Mouse (Mus musculus): Measurements from ENCODE around the gene Fbxo4. TPM values are rescaled to one million over a fixed set of nuclear protein-coding genes. Genes with fewer than 3 reads are reported as not detected.
A peak's percentile ranks its signal among the peaks of the same experiment; 100 is the strongest.

Gene Fbxo4
- total RNA-seq (2021), result 10 to 100 TPM; 11.2 to 12.2 TPM

DNA sequence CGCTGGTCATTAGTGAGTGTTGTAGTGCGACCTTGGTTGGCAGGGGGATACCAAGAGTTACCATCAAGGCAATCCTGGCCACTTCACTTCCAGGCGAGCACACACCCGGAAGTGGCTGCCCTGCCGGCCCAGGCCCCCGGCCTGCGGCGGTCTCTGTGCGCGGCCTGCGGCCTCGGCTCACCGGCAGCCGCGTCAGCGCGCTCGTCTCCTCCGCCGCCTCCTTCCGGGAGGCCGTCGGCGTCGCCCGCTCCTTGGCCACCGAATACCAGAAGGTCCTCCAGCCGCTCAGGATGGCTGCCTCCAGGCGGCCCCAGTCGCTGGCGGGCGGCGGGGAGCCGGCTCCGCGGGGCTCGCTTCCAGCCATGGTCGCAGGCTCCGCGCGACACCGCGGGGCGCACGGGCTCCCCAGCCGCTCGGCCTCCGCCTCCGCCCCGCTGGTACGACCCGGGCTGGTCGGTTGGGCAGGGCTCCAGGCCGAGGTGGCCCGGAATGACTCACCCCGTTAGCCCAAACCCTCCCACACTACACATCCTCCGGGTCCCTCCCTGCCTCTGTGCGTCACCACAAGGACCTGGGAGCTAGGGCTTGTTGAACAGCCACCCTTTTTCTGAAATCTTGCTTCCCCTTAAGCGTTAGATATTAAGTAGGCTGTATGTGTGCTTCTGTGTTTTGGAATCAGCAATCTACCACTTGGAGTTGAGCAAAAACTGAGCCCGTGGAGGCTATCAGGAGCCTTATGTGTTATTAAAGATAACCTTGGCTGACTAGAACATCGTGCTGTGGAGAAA, at the start of gene Fbxo4:
Gene Fbxo4 (minus strand): TSS at position 513 of the 788 bp plus-strand sequence.
- DNase-seq, result peak; percentile 90

DNA sequence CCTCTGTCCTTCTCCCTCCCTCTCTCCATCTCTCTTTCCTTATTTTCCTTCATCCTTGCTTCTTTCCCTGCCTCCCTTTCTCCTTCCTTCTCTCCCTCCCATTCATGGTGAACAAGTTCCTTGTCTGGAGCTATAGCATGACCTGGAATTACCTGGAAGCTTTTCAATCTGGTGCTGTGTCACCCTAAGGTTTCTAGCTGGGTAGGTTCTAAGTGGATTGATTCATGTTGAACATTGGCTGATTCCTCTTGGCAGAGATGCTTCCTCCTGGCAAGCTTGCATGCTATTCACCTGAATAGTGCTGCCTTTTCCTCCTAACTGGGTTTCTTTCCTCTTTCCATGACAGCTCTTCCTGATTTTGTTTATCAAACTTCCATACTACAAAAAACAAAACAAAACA, 49.6 kb upstream of the Fbxo4 start:
- DNase-seq, result no peak

DNA sequence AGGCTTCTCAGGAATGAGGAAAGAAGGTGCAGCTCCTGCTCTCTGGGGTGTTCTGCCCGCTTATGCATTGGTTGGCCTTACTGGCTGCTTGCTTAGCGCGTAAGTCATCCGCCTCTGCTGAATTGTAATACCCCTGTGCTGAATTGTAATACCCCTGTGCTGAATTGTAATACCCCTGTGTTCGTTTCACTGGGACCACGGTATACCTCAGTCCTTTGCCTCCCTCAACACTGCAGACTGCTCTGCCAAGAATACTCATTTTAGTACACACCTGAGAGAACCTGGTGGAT, 49.0 kb upstream of the Fbxo4 start:
- no peak for DNase-seq

DNA sequence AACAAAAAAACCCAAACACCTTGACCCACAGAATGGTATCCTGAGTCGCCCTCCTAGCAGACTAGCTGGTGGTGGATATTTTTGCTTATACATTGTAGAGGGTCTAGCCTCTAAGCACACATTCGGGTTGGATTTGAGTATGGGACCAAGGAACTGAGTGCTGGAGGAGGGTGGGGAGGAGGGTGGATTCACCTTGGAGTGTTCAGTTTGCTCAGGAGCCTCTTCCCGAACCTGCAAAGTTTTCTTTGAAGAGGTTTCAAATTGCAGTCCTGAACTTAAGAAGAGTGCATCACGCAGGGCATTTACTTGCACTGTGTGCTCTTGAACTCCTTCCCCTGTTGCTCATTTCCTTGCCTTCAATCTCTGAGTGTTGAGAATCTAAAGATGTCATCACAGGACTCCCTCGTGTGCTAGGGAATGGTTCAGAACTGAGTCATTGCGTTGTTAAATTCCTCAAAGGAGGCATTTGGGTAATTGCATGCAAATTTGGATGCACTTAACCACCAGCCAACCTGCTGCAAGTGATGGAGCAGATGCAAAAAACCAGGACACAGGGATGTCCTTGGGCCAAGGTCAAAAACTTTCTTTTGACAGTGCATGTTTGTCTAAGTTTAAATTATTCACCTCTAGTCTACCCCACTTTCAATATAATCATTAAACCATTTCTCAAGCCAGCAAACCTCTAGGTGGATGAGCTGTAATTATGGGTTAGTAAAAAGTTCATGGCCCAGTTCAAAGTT, 48.5 kb upstream of the Fbxo4 start:
- no peak for DNase-seq

DNA sequence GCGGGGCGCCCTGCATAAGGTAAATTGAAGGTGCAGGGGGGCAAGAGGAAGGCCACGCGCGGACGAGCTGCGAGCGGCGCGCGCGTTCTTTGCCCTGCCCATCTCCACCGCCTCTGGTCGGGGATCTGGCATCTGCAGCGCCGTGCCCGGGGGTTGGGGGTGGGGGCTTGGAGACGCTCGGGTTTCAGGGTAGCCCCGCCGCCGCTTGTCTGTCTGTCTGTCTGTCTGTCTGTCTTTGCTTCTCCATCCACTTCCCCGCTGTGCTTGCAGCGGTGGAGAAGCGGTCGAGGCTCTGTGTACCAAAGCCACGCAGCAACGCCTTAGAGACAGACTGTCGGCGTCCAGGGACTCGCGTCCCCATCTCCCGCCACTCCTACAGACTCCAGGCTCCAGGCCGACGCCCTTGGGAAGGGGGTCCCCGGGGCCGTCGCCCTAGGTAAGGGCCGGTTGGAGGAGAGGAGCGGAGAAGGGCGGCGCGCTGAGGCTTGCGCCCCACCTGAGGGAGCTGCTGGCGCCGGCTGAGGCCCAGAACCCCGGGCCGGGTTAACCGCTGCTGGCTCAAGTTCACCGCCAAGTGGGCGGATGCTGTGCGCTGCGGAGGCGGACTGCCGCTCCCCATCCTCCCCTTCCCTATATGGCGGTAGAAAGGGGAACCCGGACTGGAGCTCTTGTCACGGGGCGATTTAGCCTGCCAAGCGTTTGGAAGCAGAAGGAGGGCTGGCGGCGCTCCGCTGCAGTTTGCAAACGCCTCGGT, 47.6 kb upstream of the Fbxo4 start:
- peak; percentile 88 for DNase-seq

DNA sequence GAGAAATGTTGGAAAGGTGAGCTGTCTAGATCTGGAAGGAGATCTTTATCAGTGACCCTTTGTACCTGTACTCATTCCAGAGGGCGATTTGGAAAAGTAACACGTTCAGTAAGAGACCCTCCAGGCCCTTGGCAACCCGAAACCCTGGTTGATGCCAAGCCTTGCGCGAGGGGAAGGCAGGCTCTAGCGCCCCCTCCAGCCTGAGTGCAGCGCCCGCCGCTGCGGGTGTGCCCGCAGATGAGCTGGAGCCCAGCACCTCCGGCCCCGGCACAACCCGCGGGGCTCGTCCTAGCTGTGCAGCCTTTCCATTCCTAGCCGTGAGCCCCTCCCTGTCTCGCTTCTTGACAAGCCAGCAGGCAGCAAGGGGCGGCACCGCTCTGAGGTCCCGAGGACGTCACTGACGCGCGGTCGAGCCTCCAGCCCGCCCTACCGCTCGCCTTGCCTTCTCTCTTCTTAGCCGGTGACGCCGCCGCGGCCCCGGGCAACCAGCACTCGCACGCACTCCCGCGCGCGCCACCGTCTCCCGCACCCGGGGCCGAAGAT, 46.9 kb upstream of the Fbxo4 start, which contains the start of gene Oxct1:
Gene Oxct1 (plus strand): TSS at position 153 of the 543 bp plus-strand sequence.
- peak; percentile 89 for DNase-seq

DNA sequence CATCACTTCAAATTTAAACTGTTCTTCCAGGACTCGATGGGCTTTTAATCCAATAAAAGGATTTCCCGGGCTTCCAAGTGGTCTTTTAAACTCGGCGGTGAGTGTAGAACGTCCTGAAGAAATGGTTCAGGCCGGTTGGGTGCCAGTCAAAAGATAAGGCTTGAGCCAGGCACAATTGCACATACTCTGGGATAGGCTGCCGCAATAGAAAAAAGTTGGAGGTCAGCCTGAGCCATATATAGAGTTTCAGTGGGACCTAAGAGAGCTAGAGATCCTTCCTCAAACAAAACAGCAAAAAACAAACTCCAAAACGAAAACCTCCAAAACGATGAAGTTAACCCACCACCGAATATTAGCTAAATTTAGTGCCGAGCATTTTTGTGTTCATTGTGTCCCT, 46.1 kb upstream of the Fbxo4 start:
- DNase-seq, result peak; percentile 29

DNA sequence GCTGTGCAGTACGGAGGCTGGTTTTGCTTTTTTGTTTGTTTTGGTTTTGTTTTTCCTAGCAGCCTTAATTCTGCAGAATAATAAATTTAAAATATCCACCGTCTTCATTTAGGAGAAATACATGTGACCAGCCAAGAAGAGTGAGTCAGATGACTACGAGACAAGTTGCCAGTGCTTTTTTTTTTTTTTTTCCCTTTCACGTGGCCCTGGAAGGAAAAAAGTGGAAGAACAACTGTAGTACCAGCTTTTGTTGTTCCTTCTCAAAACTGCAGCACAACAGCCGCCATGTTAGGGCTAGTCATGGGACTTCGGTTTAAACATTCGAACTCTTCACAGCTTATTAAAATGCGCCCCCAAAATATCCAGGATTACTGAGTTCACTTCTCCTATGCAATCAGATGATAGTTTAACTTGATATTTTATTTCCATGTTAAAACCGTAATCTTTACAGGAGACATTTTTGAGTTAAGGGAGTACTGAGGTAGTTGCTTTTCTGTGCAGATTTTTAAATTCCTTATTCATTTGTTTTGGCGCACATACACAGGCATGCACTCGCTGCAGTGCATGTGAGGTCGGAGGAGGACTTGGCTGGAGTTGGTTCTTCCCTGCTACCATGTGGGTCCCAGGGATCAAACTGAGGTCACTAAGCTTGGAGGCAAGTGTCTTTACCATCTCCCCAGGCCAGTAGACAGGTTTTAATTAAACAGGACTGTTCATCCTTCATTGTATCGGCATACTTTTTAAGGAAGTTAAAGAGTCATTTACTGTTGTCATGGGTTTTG, 45.5 kb upstream of the Fbxo4 start:
- no peak for DNase-seq

DNA sequence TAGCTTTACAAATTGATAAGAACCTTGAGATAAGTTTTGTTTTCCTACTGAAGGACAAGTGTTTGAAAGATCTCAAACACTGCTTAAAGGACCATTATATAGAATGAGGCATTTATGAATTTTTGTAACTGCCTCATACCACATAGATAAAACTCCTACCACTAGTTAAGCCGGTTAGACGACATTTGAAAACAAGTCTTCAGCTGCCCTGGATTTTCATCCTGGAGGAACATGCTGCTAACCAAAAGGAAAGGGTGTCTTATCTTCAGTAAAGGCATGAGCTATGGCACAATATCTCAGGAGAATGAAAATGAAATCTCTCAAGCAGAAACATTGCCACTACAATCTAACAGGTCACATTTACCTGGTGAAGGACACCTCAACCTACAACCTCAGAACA, 44.4 kb upstream of the Fbxo4 start:
- no peak for DNase-seq

DNA sequence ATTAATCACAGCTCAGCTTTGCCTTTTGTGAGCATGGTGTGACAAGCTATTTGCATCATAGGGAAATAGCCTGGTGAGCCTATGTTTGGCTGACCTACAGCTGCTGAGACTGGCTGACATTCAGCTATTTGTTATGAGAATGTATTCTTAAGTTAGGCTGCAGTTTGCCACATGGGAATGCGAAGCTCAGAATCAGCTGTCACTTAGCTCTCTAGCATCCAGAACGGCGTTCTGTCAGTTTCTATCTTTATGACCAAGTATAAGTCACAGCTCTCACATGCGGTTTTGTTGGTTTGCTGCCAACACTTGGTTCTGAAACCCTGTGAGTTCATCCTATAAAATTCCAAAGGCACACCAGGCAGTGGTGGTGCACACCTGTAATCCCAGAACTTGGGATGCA, 41.3 kb upstream of the Fbxo4 start:
- DNase-seq, result peak; percentile 26

DNA sequence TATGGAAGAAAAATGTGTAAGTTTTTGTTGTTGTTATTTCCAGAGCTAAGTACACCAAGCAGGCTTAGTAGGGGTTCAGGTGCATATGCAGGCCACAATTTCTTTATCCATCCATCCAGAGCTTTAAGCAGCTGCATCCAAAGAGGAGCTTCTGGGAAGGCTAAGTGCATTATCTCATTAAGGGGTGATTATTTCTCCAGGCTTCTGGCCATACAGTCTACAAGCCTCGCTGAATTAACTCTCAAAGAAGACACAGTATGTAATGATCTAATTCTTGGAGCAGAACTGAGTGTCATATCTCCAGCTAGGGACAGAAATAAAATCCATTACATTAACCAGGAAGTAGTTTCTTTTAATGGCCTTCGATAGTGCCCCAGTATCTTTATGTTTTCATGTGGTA, 34.5 kb upstream of the Fbxo4 start:
- DNase-seq, result no peak

DNA sequence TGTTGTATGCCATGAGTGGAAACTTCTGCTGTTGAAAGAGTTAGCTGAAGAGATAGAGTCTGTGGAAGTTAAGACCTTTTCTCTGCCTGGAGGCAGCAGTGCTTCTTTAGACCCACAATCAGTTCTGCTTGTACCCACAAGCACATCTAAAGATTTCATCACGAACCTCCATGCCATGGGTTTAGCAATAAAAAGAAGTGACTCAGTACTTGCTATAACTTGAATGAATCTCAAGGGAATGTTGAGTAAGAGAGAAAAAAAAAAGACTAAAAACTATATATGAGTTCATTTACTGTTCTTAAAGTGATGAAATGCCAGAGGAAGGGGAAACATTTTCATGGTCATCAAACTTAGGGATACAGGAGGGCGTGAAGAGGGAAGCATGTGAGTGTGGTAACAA, 21.2 kb upstream of the Fbxo4 start:
- DNase-seq, result no peak

DNA sequence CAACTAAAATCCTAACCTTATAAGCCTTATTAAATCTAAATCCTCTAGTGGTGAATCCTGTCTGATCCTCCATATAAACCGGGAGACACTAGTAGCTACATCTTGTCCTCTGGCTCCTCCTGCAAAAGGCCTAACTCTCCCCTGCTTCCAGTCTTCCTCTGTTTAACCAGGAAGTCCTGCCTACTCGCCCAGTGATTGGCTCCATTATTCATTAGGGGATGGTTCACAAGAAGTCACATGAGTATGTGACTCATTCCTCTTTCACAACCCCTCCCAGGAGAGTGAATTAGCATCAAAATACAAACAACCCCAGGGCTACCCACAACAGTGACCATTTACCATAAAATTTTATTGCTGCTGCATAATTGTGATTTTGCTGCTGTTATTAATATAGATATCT, 19.8 kb upstream of the Fbxo4 start:
- no peak for DNase-seq

DNA sequence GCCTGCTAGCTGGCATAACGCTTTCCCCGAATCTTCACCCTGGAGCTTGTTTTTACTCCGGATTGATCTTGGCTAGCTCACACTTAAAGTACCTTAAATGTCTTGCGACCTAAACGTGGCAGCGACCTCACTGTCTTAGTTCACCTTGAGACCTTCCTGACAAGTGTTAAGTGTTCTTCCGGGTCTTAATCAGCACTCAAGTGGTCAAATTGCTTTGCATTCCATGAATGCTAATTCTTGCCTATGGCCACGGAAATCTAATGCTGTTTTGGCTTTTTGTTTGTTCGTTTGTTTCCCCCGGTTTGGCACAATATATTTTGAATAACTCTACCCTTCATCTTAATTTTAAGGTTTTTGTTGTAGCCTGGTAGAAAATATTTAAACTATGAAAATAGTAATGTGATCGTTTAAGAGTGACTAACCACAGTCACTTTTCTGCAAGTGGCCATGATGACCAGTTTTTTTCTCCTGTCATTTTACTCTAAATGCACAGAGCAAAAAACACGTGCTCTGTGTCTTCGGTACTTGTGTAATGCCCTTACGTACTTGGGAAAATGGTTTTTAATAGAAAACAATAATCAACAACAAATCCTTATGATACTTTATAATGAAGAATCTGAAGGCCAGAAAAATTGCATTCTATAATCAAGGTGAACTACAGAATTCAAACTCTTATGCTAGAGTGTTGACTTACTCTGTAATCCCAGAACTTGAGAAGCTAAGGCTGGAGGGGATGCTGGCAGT, 17.1 kb upstream of the Fbxo4 start:
- no peak for DNase-seq

DNA sequence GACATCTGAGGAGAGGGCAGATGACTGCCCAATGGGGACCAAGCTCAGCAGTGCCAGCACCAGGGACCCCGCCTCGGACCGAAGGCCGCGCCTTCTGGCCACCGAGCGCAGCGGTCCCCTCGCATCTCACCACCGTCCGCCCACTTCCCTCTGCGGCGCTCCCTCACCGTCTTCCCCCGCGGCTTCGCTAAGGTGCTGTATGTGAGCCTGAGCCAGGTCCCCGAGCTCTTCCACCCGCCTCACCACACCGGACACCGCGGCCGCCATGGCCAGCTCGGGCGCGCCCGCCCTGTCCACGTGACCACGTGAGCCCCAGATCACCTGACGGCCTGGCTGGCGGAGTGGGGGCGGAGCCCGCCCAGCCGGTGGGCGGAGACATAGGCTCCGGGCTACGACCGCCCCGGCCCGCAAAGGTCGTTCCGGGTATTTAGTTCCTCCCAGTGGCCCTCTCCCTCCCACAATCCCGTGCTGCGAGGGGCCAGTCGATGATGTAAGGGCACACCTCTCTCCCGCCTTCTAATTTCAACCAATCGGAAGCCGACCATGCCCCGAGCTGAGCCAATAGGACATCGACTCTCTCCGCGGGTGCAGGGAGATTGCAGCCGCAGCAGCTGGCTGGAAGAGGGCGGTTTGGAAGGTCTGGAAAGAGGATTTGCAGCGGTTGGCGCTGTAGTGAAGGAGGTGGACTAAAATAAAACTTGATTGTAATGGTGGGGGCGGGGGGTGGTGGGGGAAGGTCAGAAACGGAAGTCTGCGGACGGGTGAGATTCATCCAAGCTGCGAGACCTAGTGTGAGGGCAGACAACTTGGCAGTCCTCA, 16.3 kb upstream of the Fbxo4 start, which contains the start of gene AW549877:
Gene AW549877 (minus strand): TSS at position 297 of the 819 bp plus-strand sequence.
- DNase-seq, result peak; percentile 99

DNA sequence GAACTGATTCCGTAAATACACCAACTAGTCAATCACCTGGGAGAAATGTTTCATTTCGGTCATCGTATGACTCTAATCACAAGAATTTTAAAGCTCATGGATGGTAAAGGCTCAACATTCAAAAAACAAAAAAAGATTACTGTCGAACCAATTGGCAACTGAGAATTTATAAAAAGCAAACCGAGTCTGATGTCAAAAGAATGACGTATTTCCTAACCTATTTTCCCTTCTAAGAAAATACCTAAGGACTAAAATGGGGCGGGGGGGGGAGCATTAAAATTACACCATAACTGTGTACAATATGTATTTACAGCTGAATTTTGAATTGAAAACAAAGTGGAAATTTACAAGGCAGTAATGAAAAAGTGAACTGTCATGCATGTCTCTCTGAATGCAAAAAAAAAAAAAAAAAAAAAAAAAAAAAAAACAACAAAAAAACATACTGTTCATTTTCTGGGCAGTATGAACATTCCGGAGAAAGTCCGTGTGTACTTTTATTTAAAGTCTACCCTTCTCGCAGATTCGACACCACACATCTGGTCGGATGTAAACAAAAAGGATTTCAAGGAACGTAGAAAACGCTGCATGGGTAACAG, 15.6 kb upstream of the Fbxo4 start:
- no peak for DNase-seq

DNA sequence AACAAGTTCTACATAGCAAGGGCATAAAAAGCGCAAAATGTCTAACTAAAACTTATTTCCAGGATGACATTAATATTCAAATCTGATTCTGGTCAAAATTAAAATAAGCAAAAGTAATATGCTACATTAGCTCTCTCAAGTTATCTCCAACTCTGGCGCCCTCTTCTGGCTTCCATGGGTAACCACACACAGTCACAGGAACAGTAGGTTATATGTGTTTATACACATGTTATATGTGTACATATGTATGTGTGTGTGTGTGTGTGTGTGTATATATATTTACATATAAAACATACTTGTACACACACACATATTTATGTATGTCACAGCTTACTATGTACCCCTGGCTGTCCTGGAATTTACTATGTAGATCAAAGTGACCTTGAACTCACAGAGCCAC, 8.6 kb upstream of the Fbxo4 start:
- DNase-seq, result peak; percentile 58

DNA sequence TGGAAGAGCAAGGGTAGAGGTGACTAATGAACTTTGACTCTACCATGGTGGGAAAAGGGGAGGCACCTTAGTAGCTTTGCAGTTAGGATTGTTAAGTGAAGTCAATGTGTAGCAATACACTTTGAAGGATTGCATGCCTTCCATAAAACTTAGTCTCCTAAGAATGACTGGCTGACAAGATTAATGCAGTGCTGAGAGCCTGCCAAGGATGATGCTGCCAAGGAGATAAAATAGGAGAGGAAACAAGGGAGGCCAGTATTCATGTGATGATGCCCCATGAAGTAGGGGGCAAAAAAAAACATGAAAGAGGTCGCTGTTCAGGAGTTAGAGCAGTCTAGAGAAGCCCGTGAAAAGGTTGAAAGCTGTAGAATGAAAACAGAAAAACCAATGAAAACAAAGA, 5.5 kb upstream of the Fbxo4 start:
- no peak for DNase-seq

DNA sequence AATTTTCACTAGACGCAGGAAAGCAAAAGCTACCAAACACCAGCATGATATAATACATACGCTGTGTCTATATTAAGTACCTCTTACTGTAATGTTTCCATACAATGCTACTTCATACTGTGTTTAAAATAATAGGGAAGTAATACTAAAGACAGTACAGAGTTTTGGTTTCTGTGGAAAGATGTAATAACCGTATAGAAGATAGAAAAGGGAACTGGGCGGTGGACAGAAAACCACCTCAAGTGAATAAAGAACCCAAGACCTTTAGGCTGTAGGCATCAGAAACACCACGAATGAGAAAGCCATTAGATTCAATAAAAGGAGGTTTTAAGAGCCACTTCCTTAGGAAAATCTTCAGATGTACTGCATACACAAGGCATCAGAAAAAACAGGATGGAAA, 3.4 kb upstream of the Fbxo4 start:
- no peak for DNase-seq

DNA sequence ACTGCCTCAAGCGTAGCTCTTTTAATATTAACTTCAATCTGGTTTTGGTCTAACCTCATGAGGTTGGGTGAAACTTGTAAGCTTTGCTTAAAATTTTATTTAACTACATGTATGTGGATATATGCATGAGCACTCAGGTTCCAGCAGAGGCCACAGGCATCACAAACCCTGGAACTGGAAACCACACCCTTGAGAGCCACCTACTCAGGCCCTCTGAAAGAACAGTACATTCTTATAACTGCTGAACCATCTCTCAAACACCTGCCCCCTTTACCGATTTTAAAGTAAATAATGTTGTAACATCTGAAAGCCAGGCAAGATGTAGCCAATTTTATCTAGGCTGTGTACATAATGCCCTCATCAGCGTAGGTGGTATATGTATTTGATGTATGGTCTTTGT, 498 bp upstream of the Fbxo4 start:
- no peak for DNase-seq
